Mouse (Mus musculus): Measurements from ENCODE around the gene Ppp1r2. TPM values are rescaled to one million over a fixed set of nuclear protein-coding genes. Genes with fewer than 3 reads are reported as not detected.

Gene Ppp1r2
- total RNA-seq, 2 experiments from 2014 or later: 43.3 to 57.5 TPM

- 0 out of 2 replicates have a peak, but pooled peaks have one; percentile 32 for ATAC-seq (replicated peaks; ENCODE audit: low FRiP score, low TSS enrichment, poor library complexity, severe bottlenecking)
These were observed 39.4 kb downstream of the Ppp1r2 start for GRCm38 (mm10) chr16:31235457-31236310.

- ATAC-seq (replicated peaks; ENCODE audit: low FRiP score, low TSS enrichment, poor library complexity, severe bottlenecking): no peak
These were observed 40.1 kb downstream of the Ppp1r2 start for GRCm38 (mm10) chr16:31234808-31235456.

GRCm38 (mm10) chr16:31234356-31234755, 40.7 kb downstream of the Ppp1r2 start:
- ATAC-seq (replicated peaks; ENCODE audit: low FRiP score, low TSS enrichment, poor library complexity, severe bottlenecking): no peak

DNA sequence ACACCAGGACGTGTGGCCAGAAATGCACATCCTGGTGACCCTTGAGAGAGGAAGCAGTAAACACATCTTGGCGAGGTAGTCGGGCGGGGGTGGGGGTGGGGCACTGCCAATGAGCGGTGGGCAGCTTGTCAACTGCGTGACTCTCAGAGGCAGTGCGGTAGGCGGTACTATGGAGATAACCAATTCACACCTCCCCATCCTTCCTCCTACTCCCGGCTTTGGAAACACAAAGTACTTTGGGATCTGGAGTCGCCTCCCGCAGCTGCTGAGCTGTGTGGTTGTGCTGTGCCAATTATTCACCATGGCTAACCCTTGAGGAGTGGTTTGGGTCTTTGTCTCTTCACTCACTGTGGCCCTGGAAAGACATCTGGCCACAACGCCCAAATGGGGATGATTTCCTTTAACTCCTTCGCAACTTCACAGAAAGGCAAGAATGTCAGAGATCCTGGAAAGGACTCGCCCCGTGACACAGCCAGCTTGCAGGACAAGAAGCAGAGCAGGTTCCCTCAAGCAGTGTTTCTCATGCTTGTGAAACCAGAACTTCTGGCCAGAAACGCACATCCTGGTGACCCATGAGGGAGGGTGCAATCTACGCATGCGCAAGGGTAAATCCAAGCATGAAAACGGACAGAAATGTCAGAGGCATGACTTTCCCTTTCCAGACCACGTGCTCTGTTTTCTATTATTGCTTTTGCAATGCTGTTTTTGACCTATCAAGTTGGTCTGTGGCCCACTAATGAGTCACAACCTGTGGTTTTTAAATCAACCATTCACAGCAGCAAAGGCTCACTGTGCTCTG, 41.3 kb downstream of the Ppp1r2 start:
- ATAC-seq (replicated peaks; ENCODE audit: low FRiP score, low TSS enrichment, poor library complexity, severe bottlenecking): peak; percentile 63

DNA sequence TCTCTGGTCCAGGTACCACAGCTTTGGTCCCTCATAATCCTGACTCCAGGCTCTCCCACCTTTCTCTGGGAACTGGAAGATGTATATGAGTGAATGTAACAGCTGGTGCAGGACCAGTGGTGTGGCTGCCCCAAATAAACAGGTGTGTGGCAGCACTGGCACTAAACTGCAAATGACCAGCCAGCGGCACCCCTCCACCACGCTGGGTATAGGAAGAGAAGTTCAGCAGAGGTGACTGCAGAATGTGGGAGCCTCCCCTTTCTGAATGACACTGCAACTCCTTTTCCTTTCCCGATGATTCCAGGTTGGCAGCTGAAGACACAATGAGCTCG, 41.9 kb downstream of the Ppp1r2 start:
- ATAC-seq (replicated peaks; ENCODE audit: low FRiP score, low TSS enrichment, poor library complexity, severe bottlenecking): 0 out of 2 replicates have a peak, but pooled peaks have one; percentile 6

DNA sequence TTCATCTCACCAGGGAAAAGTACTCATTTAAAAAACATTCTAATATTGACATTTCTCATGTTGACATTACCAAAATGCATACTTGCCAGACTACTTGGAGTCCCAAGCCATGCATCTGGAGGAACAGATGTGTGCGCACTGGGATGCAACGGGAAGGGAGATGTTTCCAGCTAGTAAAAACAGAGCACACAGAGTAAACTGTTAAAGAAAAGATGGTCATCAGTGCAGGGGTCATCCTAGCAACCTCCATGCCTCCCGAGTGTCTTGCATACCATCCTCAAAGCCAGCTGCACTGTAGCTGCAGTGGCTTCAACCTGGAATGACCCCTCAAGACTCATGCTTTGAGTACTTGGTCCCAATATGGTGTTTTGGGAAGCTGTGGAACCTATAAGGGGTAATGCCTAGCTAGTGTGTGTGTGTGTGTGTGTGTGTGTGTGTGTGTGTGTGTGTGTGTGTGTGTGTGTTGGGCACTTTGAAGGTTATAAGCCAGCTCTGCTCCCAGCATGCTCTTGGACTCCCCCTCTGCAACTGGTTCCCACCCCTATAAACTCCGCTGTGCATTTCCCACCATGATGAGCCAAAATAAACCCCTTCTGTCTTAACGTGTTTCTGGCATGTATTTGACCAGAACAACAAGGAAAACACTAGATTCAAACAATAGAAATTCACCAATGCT, 42.4 kb downstream of the Ppp1r2 start:
- no peak for ATAC-seq (replicated peaks; ENCODE audit: low FRiP score, low TSS enrichment, poor library complexity, severe bottlenecking)

DNA sequence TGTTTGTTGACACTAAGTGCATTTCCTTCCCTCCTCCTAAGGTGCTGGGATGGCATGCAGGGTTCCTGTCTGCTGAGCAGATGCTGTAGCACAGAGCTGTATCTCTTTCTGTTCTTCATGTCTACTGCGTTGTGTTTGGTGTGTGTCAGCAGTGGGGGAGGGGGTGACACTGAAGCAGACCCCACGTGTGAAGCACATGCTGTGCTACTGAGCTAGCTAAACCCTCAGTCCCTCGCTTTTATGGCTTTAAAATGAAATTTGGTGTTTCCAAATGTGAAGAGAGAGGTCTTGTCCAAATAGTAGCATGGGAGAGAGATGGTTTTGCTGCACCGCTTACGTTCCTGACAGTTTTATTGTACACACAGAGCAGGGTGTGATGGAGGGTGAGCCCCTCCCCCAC, 43.5 kb downstream of the Ppp1r2 start:
- no peak for ATAC-seq (replicated peaks; ENCODE audit: low FRiP score, low TSS enrichment, poor library complexity, severe bottlenecking)

GRCm38 (mm10) chr16:31227746-31228145, 47.3 kb downstream of the Ppp1r2 start:
- no peak for ATAC-seq (replicated peaks; ENCODE audit: low FRiP score, low TSS enrichment, poor library complexity, severe bottlenecking)

- ATAC-seq (replicated peaks; ENCODE audit: low FRiP score, low TSS enrichment, poor library complexity, severe bottlenecking): no peak
These were observed 59.8 kb downstream of the Ppp1r2 start for GRCm38 (mm10) chr16:31215271-31215670.

DNA sequence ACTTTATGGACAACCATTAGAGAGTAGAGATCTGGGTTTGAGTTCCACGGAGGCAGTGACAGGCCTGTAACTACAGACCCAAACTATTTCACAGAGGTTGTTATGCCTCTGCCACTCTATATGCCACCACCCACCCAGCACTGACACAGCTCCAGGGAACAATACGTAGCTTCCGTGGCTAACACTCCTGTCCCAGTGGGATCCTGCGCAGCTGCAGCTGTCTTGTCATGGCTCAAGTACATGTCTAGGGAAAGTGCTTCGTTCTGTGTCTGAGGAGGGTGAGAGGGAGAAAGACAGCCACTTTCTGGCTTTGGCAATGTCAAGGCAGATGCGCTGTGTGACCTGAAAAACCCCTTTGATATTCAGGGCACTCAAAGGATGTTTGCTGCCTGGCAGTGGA, 61.6 kb downstream of the Ppp1r2 start:
- ATAC-seq (replicated peaks; ENCODE audit: low FRiP score, low TSS enrichment, poor library complexity, severe bottlenecking): no peak

- ATAC-seq (replicated peaks; ENCODE audit: low FRiP score, low TSS enrichment, poor library complexity, severe bottlenecking): no peak
These were observed 63.6 kb downstream of the Ppp1r2 start for GRCm38 (mm10) chr16:31211503-31211902.

DNA sequence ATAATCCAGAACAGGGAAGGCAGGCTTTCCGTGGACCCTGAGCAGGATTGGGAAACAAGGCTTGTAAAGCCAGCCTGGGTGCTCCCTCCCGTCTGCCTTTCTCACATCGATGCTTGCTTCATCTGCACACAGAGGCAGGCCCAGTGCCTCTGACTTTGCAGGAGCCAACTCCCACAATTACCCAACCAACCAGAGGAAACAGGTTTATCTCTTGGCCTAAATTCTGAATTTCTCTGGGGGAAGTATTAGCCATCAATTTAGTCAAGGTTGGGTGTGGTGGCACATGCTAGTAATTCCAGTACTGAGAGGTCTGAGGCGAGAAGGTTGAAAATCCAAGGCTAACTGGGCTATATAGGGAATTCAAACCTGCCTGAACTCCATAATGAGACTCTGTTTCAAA, 64.6 kb downstream of the Ppp1r2 start:
- no peak for ATAC-seq (replicated peaks; ENCODE audit: low FRiP score, low TSS enrichment, poor library complexity, severe bottlenecking)

- peak; percentile 78 for ATAC-seq (replicated peaks; ENCODE audit: low FRiP score, low TSS enrichment, poor library complexity, severe bottlenecking)
These were observed 65.2 kb downstream of the Ppp1r2 start for GRCm38 (mm10) chr16:31209911-31210310.

DNA sequence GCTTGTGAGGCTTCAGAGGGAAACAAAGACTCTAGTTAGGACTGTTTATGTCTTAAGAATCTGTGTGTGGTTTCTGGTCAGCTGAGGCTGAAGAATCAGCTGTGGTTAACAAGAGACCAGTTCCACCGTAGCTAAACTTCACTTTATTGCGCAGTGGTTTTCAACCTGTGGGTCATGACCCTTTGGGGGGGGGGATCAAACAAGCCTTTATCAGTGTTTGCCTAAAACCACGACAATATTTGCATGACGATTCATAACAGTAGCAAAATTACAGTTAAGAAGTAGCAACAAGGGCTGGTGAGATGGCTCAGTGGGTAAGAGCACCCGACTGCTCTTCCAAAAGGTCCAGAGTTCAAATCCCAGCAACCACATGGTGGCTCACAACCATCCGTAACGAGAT, 69.4 kb downstream of the Ppp1r2 start:
- ATAC-seq (replicated peaks; ENCODE audit: low FRiP score, low TSS enrichment, poor library complexity, severe bottlenecking): no peak

- no peak for ATAC-seq (replicated peaks; ENCODE audit: low FRiP score, low TSS enrichment, poor library complexity, severe bottlenecking)
These were observed 69.9 kb downstream of the Ppp1r2 start for GRCm38 (mm10) chr16:31205187-31205586.

DNA sequence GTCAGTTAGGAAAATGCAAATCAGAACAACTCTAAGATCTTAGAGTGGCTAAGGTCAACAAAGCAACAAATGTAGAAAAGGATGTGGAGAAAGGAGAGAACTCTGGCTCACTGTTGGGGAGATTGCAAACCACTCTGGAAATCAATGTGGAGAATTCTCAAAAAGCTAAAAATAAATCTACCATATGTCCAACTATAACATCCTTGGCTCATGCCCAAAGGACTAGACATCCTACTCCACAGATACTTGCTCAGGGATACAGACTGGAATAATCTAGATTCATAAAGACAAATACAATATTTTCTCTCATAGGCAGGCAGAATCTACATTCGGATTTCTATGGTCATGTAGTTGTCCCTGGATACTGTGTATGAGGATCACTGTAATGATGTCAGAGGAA, 70.9 kb downstream of the Ppp1r2 start:
- ATAC-seq (replicated peaks; ENCODE audit: low FRiP score, low TSS enrichment, poor library complexity, severe bottlenecking): no peak

DNA sequence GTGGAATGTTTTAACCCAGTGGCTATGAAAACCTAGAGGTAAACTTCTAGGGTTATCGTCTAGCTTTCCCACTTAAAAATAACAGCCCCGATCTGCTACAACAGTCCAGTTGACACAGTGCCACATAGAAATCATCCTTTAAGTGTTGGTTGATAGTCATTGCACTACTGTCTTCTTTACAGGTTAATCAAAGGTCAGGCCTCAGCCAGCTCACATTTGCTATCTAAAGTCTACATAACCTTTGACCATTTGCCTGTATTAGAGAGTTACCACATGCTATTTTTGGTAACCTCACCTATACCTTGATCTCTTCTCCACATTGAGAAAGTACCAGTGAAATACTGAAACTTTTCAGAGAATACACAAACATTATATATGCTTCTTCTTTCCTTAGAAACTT, 73.4 kb downstream of the Ppp1r2 start:
- ATAC-seq (replicated peaks; ENCODE audit: low FRiP score, low TSS enrichment, poor library complexity, severe bottlenecking): no peak

All from megakaryocyte-erythroid progenitor cell, adult 5-6 weeks (primary cell).